Mouse (Mus musculus): ENCODE measurements around the gene Ubqln3. TPM values are rescaled to one million over a fixed set of nuclear protein-coding genes. Genes with fewer than 3 reads are reported as not detected.

The Ubqln3 gene
- total and polyA plus RNA-seq, 3 experiments: not detected

- Histone ChIP-seq H3K9me3 (replicated peaks; ENCODE audit: low read length) (no peaks in the 10 kb centered on the region), H3K27me3 (replicated peaks) (no peaks in the 10 kb centered on the region), H3K9ac (ENCODE audit: insufficient read depth, low read depth) (no peak within 1 kb of the TSS), H3K79me2 (replicated peaks; ENCODE audit: control insufficient read depth, extremely low read depth, insufficient read depth, poor library complexity, severe bottlenecking) (no peaks in the 10 kb centered on the region), H3K4me3 (replicated peaks in 1 of 3; ENCODE audit: low read depth in 2 of 3, low read length in 2 of 3, poor library complexity in 1 of 3) (no peak within 1 kb of the TSS), H3K27ac (ENCODE audit: insufficient read depth, low read depth) (no peak within 1 kb of the TSS), H3K4me2 (ENCODE audit: insufficient read depth, low read depth, poor library complexity, severe bottlenecking) (no peak within 1 kb of the TSS), H3K36me3 (replicated peaks in 1 of 2; ENCODE audit: control insufficient read depth in 1 of 2, insufficient read depth in 1 of 2, low read length in 1 of 2) (no peaks in the 10 kb centered on the region), H3K4me1 (ENCODE audit: control insufficient read depth in 1 of 2, insufficient read depth in 2 of 2) (no peaks in the 10 kb centered on the region)
- DNase-seq (ENCODE audit: extremely low read depth): no peak
- dilution Hi-C loops (cut with MboI; ENCODE audit: extremely low pct_ligation_motif_present, extremely low pct_unique_long_range_greater_than_20kb, low sequenced_read_pairs): no loop called here
- in situ Hi-C loops (cut with MboI; ENCODE audit: low pct_ligation_motif_present, low pct_unique_long_range_greater_than_20kb, low sequenced_read_pairs): loop anchor here (25.0 kb wide), 1 partner anchor 471 kb away; the partner anchor contains the start of gene Olfr243
- TF ChIP-seq ZC3H11A (IDR thresholded peaks at IDR 0.05; ENCODE audit: low read depth, low read length): no peak
- TF ChIP-seq MAX (IDR thresholded peaks at IDR 0.05; ENCODE audit: low read length): no peak
- TF ChIP-seq UBTF (IDR thresholded peaks at IDR 0.05; ENCODE audit: low read depth, low read length): no peak
- TF ChIP-seq HCFC1 (IDR thresholded peaks at IDR 0.05; ENCODE audit: low read depth, low read length): no peak
- TF ChIP-seq CHD2 (IDR thresholded peaks at IDR 0.05; ENCODE audit: low read length): no peak
- TF ChIP-seq MAFK (IDR thresholded peaks at IDR 0.05; ENCODE audit: insufficient replicate concordance, low read length): no peak
- no peak for TF ChIP-seq NELFE (IDR thresholded peaks at IDR 0.05; ENCODE audit: low read depth, low read length)
- TF ChIP-seq ETS1 (conservative IDR thresholded peaks at IDR 0.05; ENCODE audit: low read depth, low read length): no peak
Measured at GRCm38 (mm10) chr7:104183292-104183691, 40.2 kb upstream of the Ubqln3 start, which contains the start of gene Olfr648. Olfr648 (minus strand) TSS chr7:104183392.

DNA sequence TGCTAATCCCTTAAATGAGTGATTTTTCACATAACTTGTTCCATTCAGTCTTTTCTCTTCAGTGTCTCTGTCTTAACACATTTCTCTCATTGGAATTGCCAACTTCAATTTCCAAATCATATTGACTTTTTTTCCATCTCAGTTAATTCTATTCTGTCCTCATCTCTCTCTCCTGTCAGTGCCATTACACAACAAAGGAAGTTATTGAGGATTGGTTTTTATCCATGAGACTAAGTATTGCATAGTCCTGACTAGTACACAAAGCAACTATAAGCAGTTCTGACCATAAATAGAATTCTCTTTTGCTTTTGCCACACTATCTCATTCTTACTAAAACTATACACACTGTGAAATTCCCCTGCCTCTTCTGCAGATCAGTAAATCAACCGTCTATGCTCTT is 36.0 kb upstream of the Ubqln3 start:
- DNase-seq (ENCODE audit: extremely low read depth): no peak
- H3K4me3 ChIP-seq (replicated peaks in 1 of 3; ENCODE audit: low read depth in 2 of 3, low read length in 2 of 3, poor library complexity in 1 of 3): no peak overlapping the region

GRCm38 (mm10) chr7:104178422-104179054 is 35.5 kb upstream of the Ubqln3 start:
- H3K36me3 ChIP-seq (replicated peaks in 1 of 2; ENCODE audit: control insufficient read depth in 1 of 2, insufficient read depth in 1 of 2, low read length in 1 of 2): no peaks in the 10 kb centered on the region
- no peak overlapping the region for H3K9ac ChIP-seq (ENCODE audit: insufficient read depth, low read depth)
- H3K4me3 ChIP-seq (replicated peaks in 1 of 3; ENCODE audit: low read depth in 2 of 3, low read length in 2 of 3, poor library complexity in 1 of 3): no peak overlapping the region
- no peak overlapping the region for H3K4me2 ChIP-seq (ENCODE audit: insufficient read depth, low read depth, poor library complexity, severe bottlenecking)
- H3K27me3 ChIP-seq (replicated peaks): no peaks in the 10 kb centered on the region
- no peak for DNase-seq (ENCODE audit: extremely low read depth)
- H3K79me2 ChIP-seq (replicated peaks; ENCODE audit: control insufficient read depth, extremely low read depth, insufficient read depth, poor library complexity, severe bottlenecking): no peaks in the 10 kb centered on the region
- no peaks in the 10 kb centered on the region for H3K4me1 ChIP-seq (ENCODE audit: control insufficient read depth in 1 of 2, insufficient read depth in 2 of 2)
- in situ Hi-C loops (cut with MboI; ENCODE audit: low pct_ligation_motif_present, low pct_unique_long_range_greater_than_20kb, low sequenced_read_pairs) (loop anchor here (25.0 kb wide), 1 partner anchor 466 kb away; the partner anchor contains the start of gene Olfr243), dilution Hi-C loops (cut with MboI; ENCODE audit: extremely low pct_ligation_motif_present, extremely low pct_unique_long_range_greater_than_20kb, low sequenced_read_pairs) (no loop called here)
- TF ChIP-seq MAZ (IDR thresholded peaks at IDR 0.05; ENCODE audit: low read depth, low read length) (no peak), IRF4 (IDR thresholded peaks at IDR 0.05; ENCODE audit: low read depth, low read length) (no peak), NELFE (IDR thresholded peaks at IDR 0.05; ENCODE audit: low read depth, low read length) (no peak), PAX5 (IDR thresholded peaks at IDR 0.05; ENCODE audit: low read length) (no peak), EP300 (IDR thresholded peaks at IDR 0.05; ENCODE audit: low read length) (no peak), ZNF384 (IDR thresholded peaks at IDR 0.05; ENCODE audit: low read depth, low read length) (no peak), CHD1 (IDR thresholded peaks at IDR 0.05; ENCODE audit: low read depth, low read length) (no peak), NRF1 (IDR thresholded peaks at IDR 0.05; ENCODE audit: low read depth, low read length) (no peak), ZKSCAN1 (IDR thresholded peaks at IDR 0.05; ENCODE audit: borderline replicate concordance, low read depth, low read length) (no peak), USF2 (conservative IDR thresholded peaks at IDR 0.05; ENCODE audit: low read depth, low read length) (no peak)
- H3K9me3 ChIP-seq (replicated peaks; ENCODE audit: low read length): no peaks in the 10 kb centered on the region
- no peak overlapping the region for H3K27ac ChIP-seq (ENCODE audit: insufficient read depth, low read depth)

More for the DNA sequence above, 36.0 kb upstream of the Ubqln3 start:
- Histone ChIP-seq H3K4me2 (ENCODE audit: insufficient read depth, low read depth, poor library complexity, severe bottlenecking) (no peak overlapping the region), H3K9ac (ENCODE audit: insufficient read depth, low read depth) (no peak overlapping the region), H3K27me3 (replicated peaks) (no peaks in the 10 kb centered on the region), H3K9me3 (replicated peaks; ENCODE audit: low read length) (no peaks in the 10 kb centered on the region), H3K4me1 (ENCODE audit: control insufficient read depth in 1 of 2, insufficient read depth in 2 of 2) (no peaks in the 10 kb centered on the region), H3K36me3 (replicated peaks in 1 of 2; ENCODE audit: control insufficient read depth in 1 of 2, insufficient read depth in 1 of 2, low read length in 1 of 2) (no peaks in the 10 kb centered on the region), H3K79me2 (replicated peaks; ENCODE audit: control insufficient read depth, extremely low read depth, insufficient read depth, poor library complexity, severe bottlenecking) (no peaks in the 10 kb centered on the region), H3K27ac (ENCODE audit: insufficient read depth, low read depth) (no peak overlapping the region)
- dilution Hi-C loops (cut with MboI; ENCODE audit: extremely low pct_ligation_motif_present, extremely low pct_unique_long_range_greater_than_20kb, low sequenced_read_pairs) (no loop called here), in situ Hi-C loops (cut with MboI; ENCODE audit: low pct_ligation_motif_present, low pct_unique_long_range_greater_than_20kb, low sequenced_read_pairs) (loop anchor here (25.0 kb wide), 1 partner anchor 467 kb away; the partner anchor contains the start of gene Olfr243)
- TF ChIP-seq IRF4 (IDR thresholded peaks at IDR 0.05; ENCODE audit: low read depth, low read length) (no peak), GABPA (IDR thresholded peaks at IDR 0.05; ENCODE audit: insufficient replicate concordance, low read depth, low read length) (no peak), NRF1 (IDR thresholded peaks at IDR 0.05; ENCODE audit: low read depth, low read length) (no peak), JUND (conservative IDR thresholded peaks at IDR 0.05; ENCODE audit: low read depth, low read length) (no peak), SIN3A (IDR thresholded peaks at IDR 0.05; ENCODE audit: low read length) (no peak)
